Mouse (Mus musculus) E14TG2a.4 (cell line): ENCODE measurements at regions not wholly inside any gene's neighbourhood (a gene's known extent, or its start where the extent isn't known, plus 50 kb on each side); places are given as distances from the start of the nearest gene placed in this dataset.

Experiments used
- CTCF ChIP-seq: conservative IDR thresholded peaks from 2 replicates; pipeline ENCODE4 v1.5.1; 2014; ENCODE audit warnings: low read length
- POU5F1 ChIP-seq: IDR thresholded peaks from 2 replicates; pipeline ENCODE4 v1.6.1; 2014; ENCODE audit warnings: low read length, borderline replicate concordance

DNA sequence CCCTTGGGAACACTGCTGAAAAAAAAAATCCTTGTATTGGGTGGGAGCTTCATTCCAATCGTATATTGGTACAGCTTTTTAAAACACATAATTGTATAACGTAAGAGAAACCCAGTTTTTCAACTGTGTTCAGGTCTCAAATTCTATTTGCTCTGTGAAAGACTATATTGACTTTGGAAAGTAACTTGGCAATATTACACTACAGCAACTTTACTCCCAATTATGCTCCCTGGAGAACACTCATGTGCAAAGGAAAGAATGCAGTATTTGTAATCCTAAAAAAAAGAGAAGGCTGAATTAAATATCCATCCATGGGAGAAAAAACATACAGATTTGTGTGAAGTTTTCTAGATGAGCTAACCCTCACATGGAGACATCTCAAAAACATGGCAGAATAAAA is 1356.7 kb upstream of the A1bg start:
- TF ChIP-seq CTCF = no peak
- TF ChIP-seq POU5F1 = no peak
